Mouse (Mus musculus): ENCODE measurements at regions not wholly inside any gene's neighbourhood (a gene's known extent, or its start where the extent isn't known, plus 50 kb on each side); places are given as distances from the start of the nearest gene placed in this dataset.

GRCm38 (mm10) chr5:120251697-120252401 lies 135.6 kb downstream of the Rbm19 start:
- peak; percentile 47 for DNase-seq

GRCm38 (mm10) chr5:120252551-120252950 lies 136.3 kb downstream of the Rbm19 start:
- no peak for DNase-seq

DNA sequence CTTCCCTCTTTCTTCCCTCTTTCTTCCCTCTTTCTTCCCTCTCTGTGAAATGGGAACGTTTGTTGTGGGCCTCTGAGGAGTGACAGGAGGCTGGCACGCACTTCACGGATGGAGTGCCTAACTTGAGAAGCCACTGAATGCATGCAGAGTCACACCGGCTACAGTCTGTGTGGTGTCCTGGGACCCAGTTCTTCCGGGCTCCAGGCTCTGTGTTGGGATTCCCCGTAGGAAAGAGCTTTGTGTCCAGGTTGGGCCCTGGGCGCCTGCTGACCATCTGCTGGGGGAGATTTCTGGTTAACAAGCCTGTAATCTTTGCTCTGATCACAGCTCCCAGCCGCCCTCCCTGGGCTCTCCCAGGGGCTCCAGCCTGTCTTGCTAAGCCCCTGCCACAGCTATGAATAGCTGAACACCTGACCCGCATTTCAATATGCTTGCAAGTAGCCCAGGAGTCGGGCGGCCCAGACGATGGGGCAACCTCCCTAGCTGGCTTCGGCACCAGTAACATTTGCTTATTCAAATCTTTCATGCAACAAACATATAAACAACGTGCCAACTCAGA lies 146.5 kb downstream of the Rbm19 start:
- DNase-seq = no peak

- peak; percentile 33 for DNase-seq
Measured at GRCm38 (mm10) chr5:120269416-120269860, 153.2 kb downstream of the Rbm19 start.

GRCm38 (mm10) chr5:120270887-120271616 lies 154.8 kb downstream of the Rbm19 start:
- DNase-seq = peak; percentile 14

GRCm38 (mm10) chr5:120276229-120276628 lies 155.3 kb upstream of the Lhx5 start:
- DNase-seq = no peak

- DNase-seq = no peak
Measured at GRCm38 (mm10) chr5:120280321-120280720, 151.2 kb upstream of the Lhx5 start.

- no peak for DNase-seq
Measured at GRCm38 (mm10) chr5:120280991-120281602, 150.4 kb upstream of the Lhx5 start.

DNA sequence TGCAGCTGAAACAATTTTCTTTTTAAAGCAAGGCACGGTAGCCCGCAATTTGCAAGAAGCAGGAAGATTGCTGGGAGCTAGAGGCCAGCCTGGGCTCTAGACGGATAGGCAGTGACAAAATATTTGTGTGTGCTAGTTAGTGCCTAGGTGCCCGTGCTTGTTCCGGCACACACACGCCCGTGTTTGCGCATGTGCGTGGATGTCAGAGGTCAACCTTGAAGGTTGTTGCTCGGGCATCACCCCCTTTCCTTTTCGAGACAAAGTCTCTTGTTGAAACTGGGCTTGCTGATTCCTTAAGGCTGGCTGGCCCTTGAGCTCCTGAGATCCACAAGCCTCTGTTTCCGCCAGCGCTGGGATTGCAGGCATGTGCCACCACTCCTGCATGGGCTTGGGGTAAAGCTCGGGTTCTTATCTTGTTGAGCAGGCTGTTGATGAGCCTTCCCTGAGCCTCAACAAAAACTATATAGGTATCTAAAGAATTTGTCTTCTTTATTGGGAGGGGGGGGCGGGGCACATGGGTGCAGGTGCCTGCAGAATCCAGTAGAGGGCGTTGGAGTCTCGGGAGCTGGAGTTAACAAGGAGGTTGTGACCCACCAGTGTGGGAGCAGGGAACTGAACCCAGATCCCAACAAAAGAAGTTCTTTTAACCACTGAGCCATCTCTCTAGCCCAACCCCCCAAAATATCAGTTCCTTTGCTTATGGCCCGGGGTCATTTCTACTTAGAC lies 149.5 kb upstream of the Lhx5 start:
- DNase-seq = no peak

- no peak for DNase-seq
Measured at GRCm38 (mm10) chr5:120284625-120285024, 146.9 kb upstream of the Lhx5 start.

DNA sequence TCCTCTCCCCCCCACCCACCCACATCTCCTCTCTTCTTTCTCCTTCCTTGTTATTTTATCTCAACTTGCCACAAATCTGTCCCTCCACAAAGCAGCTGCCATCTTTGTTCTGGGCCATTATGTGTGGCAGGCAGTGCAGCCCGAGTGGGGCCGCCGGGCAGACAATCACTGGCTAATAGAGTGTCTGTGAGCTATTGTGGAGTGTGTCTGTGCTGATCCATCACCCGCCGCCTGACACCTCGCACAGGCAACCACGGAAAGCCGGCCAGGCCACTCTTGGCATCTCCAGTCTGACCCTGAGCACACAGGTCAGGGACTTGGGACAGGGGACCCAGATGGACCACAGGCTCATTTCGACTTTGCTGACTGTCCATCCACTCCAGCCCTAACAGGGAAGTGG lies 146.5 kb upstream of the Lhx5 start:
- no peak for DNase-seq

DNA sequence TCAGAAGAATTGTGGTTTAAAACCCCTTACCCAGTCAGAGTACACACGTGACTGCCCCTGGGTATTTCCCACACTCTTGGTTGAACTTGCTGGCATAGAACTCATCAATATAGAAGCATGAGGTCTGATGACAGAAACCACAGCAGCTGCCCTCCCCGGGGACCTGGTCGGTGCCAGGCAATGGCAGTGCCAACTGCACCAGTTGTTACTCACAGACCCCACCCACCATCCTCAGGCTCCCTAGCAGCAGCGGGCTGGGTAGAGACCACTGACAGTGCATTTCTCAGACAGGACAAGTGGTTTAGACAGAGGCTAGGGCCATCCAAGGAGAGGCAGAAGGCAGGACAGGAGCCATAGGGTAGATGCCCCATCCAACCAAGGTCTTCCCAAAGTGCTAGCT lies 144.7 kb upstream of the Lhx5 start:
- no peak for DNase-seq

DNA sequence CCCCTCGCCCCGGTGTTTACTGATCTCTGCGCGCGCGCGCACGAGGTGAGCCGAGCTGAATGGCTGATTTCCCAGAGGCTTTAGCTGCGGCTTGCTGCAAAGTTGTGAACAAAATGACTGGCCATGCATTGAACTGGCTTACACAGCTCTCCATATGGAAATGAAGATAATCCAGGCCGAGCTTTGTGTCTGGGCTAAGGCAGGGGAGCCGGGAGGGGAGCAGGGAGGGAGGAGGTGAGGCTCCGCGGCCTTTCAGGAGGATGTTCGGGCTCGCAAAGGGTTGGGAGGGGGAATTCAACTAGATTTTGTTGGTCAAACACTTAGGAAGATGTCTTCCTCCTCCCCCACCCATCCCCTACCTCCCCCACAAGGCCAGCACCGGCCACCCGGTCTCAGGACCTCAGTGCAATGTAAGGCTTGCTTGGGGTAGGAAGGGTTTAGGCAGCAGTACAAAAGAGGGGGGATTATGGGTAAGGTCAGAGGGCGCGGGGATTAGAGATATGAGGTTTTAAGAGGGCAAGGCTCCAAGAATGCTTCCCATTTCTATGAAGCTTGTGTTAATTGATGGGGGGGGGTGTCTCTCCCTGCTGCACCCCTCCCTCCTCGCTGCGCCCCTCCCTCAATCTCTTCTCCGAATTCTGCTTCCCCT lies 143.3 kb upstream of the Lhx5 start:
- no peak for DNase-seq

DNA sequence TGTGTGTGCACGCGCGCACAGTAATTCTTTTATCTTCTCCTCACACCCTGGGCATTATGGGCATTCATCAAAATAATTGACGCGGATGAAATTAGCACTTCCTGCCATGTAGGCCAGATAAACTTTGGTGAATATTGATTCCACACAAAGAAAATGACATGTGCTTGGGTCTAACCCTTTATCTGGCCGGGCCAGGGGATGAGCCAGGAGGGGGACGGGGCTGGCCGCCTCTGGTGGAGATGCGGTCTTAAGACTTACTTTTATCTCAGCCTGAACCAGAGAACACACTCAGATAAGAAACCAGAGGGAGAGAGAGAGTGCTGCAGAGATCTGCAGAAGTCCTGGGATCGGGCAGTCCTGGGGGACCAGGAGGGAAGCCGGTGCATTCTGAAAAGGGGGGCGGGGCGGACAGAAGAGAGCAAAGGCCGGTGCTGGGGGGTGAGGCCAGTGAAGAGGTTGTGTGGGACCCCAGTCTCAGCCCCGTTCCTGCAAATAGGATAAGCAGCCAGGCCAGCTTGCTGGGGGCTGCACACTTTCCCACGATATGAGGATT lies 136.9 kb upstream of the Lhx5 start:
- no peak for DNase-seq

- no peak for DNase-seq
Measured at GRCm38 (mm10) chr5:120297190-120297589, 134.3 kb upstream of the Lhx5 start.

GRCm38 (mm10) chr5:120297665-120298282 lies 133.7 kb upstream of the Lhx5 start:
- no peak for DNase-seq

DNA sequence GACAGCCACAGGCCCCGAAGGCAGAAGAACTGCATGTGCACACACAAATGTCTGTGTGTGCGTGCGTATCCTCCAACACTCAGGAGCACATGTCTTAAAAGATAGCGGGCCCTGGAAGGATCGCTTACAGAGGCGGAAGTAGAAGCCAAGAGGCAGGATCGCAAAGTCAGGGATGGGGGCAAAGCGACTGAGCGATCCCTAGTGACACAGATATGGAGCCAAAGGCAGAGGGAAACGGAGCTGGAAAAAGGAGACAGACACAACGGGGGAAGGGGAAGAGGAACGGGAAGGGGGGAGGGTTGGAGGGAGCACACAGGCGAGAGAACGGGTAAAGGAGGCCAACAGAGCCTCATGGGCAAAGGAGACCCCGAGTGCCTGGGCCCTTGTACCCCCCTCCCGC lies 129.8 kb upstream of the Lhx5 start:
- no peak for DNase-seq

DNA sequence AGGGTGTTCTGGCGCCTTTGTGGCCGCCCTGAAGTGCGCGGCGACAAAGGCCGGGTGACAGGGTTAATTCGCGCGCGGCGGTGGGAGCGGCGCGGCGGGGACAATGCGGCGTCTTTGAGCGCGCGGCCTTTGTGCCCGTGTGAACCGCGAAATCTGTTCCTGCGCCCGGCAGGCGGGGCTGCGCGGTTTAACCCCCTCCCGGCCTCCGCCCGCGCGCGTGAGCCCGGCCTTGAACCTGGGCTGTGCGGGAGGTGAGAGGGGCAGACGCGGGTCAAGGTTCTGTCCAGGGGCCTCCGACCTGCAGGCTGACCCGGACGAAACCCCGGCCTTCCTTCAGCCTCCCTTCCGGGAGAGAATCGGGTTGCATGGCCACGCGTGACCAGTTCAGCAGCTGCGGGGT lies 129.2 kb upstream of the Lhx5 start:
- peak; percentile 21 for DNase-seq

GRCm38 (mm10) chr5:120304295-120304701 lies 127.2 kb upstream of the Lhx5 start:
- DNase-seq = no peak

GRCm38 (mm10) chr5:120312299-120312698 lies 119.2 kb upstream of the Lhx5 start:
- no peak for DNase-seq

DNA sequence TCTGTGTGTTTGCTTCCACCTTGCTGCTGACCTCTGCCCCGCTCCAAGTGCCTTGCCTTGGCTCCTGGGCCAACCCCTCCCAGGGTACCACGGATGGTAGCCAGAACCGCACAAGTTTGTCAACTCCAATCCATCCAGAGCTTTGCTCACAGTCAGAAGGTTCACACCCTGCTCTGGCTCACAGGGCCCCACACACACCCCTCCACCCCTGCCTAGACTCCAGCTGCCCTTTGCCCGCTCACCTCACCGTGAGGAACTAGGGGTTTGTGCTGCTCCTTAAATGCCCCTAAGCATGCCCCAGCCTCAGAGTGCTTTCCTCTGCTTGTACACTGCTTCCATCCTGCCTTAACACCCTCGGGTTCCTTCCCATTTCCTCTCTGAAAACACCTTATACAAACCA lies 117.5 kb upstream of the Lhx5 start:
- DNase-seq = no peak

DNA sequence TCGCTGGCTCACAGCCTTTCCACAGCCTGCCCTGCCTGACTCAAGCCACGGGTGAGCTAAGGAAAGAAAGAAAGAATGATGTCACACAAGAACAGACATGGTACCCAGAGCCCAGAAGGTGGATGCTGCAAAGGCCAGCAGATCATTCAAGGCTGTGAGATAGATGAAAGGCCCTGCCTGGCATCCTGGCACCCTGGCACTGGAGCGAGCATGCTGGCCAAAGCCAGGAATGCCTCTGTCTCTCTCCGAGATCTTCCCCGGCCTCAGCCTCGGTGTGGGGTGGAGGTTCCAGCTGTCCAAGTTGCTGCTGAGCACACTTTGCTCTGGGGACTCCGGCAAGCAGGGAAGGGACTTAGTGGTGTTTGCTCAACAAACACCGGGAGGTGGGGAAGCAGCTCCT lies 116.4 kb upstream of the Lhx5 start:
- DNase-seq = no peak

All from right cerebral cortex, postnatal 4 days (tissue).